Mouse (Mus musculus) neural tube, embryonic 15.5 days (tissue): ENCODE measurements around the gene Flnb. TPM values are rescaled to one million over a fixed set of nuclear protein-coding genes. Genes with fewer than 3 reads are reported as not detected.

ENCODE experiments used
- ATAC-seq: fragments of 200-750 bp; cut with Nextera tagmentation; 2 replicates; pipeline ENCODE4 v1.8.0; 2017; ENCODE audit warnings: mild to moderate bottlenecking, moderate TSS enrichment, moderate library complexity; ENCODE audit not compliant: low FRiP score
- H3K27ac ChIP-seq: fragments of 300-500 bp; sonication (generic); replicated peaks from 2 replicates; pipeline ENCODE4 v1.5.1; 2015; ENCODE audit warnings: mild to moderate bottlenecking, inconsistent platforms
- H3K27me3 ChIP-seq: fragments of 300-500 bp; sonication (generic); replicated peaks from 2 replicates; pipeline ENCODE4 v1.6.1; 2015; ENCODE audit warnings: inconsistent platforms
- H3K36me3 ChIP-seq: fragments of 300-500 bp; sonication (generic); 2 replicates; pipeline ENCODE4 v1.6.1; 2015; ENCODE audit warnings: inconsistent platforms
- H3K4me1 ChIP-seq: fragments of 300-500 bp; sonication (generic); 2 replicates; pipeline ENCODE4 v1.6.1; 2015; ENCODE audit warnings: inconsistent platforms
- H3K4me2 ChIP-seq: fragments of 300-500 bp; sonication (generic); 2 replicates; pipeline ENCODE4 v1.6.1; 2015; ENCODE audit warnings: inconsistent platforms, mild to moderate bottlenecking, moderate library complexity
- H3K4me3 ChIP-seq: fragments of 300-500 bp; sonication (generic); replicated peaks from 2 replicates; pipeline ENCODE4 v1.5.1; 2015; ENCODE audit warnings: mild to moderate bottlenecking, inconsistent platforms
- H3K9ac ChIP-seq: fragments of 300-500 bp; sonication (generic); replicated peaks from 2 replicates; pipeline ENCODE4 v1.6.1; 2015; ENCODE audit warnings: mild to moderate bottlenecking, inconsistent platforms
- H3K9me3 ChIP-seq: fragments of 300-500 bp; sonication (generic); replicated peaks from 2 replicates; pipeline ENCODE4 v1.6.1; 2016; ENCODE audit warnings: inconsistent platforms
- WGBS: fragments of 180-500 bp; shearing (Covaris S2); methylation state at CpG from one replicate; pipeline ENCODE4 v1.1.7; 2015; ENCODE audit warnings: mixed read lengths; 5-methylcytosine and 5-hydroxymethylcytosine counted together
- polyA plus RNA-seq: library from polyadenylated mRNA; unstranded; fragments of >200 nt; fragmentation: Nextera tagmentation; extraction: Ambion mirVana; gene quantifications from 2 replicates; pipeline ENCODE4 v1.2.1, GENCODE M21; 2015

Flnb gene
- polyA plus RNA-seq, 1 experiment from 2014 or later = 6.8 TPM

GRCm38 (mm10) chr14:7854366-7854765, 36.6 kb downstream of the Flnb start:
- Histone ChIP-seq H3K4me3 (no peak overlapping the region), H3K27me3 (no peaks in the 10 kb centered on the region), H3K27ac (no peak overlapping the region), H3K36me3 (no peaks in the 10 kb centered on the region), H3K9ac (no peak overlapping the region), H3K4me2 (no peak overlapping the region), H3K9me3 (no peaks in the 10 kb centered on the region), H3K4me1 (peaks cover 41% of the 10 kb centered on the region)
- 86% methylated on average over 6 of the region's 6 CpGs for WGBS
- ATAC-seq = no peak

DNA sequence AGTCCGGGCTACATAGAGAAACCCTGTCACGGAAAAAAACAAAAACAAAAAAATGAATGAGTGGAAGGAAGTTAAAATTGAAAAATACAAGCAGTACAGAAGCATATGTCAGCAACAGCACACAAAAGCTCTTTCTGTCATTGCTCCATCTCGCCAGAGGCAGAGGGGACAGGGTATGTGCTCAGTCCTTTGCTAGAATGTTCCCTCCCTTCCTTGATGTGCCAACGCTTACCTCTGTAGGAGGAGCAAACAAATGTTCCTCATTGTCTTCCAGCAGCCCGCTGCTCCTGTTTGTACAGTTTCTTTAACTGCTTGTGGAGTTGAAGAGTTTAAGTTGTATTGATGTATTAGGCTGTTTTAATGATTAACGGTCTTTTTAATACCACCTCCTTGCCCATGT, 37.3 kb downstream of the Flnb start:
- H3K27ac ChIP-seq = no peak overlapping the region
- 59% methylated on average over 6 of the region's 6 CpGs for WGBS
- H3K4me3 ChIP-seq = no peak overlapping the region
- ATAC-seq = no peak
- no peaks in the 10 kb centered on the region for H3K9me3 ChIP-seq
- no peaks in the 10 kb centered on the region for H3K27me3 ChIP-seq
- H3K4me1 ChIP-seq = peaks cover 40% of the 10 kb centered on the region
- H3K36me3 ChIP-seq = no peaks in the 10 kb centered on the region
- no peak overlapping the region for H3K9ac ChIP-seq
- no peak overlapping the region for H3K4me2 ChIP-seq

- Histone ChIP-seq H3K36me3 (no peaks in the 10 kb centered on the region), H3K4me2 (no peak overlapping the region), H3K27ac (no peak overlapping the region), H3K4me1 (peaks cover 38% of the 10 kb centered on the region), H3K9ac (no peak overlapping the region), H3K4me3 (no peak overlapping the region), H3K27me3 (no peaks in the 10 kb centered on the region), H3K9me3 (no peaks in the 10 kb centered on the region)
- no peak for ATAC-seq
- WGBS = 63% methylated on average over 5 of the region's 5 CpGs
Observed at GRCm38 (mm10) chr14:7855501-7855900, 37.7 kb downstream of the Flnb start.

DNA sequence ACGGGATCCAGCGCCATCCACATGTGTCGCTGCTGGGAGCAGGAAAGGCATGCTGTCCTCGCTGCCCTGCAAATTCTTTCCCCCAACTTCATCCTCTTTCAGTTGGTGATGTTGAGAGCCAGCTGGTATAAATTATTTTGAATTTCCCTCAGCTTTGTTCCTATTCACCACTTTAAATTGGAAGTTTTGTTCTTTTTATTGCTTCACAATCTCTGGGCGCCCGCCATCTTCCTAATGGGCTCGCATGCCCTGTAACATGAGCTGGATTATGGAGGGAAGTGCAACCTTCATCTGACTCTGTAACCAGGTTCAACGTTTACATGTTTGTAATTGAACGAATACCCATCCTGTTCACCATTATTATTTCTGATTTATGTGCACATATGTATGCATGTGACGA, 38.6 kb downstream of the Flnb start:
- no peak overlapping the region for H3K4me3 ChIP-seq
- H3K4me1 ChIP-seq = peaks cover 33% of the 10 kb centered on the region
- H3K27me3 ChIP-seq = no peaks in the 10 kb centered on the region
- H3K9ac ChIP-seq = no peak overlapping the region
- ATAC-seq = no peak
- no peaks in the 10 kb centered on the region for H3K9me3 ChIP-seq
- no peak overlapping the region for H3K27ac ChIP-seq
- 80% methylated on average over 10 of the region's 10 CpGs for WGBS
- no peaks in the 10 kb centered on the region for H3K36me3 ChIP-seq
- no peak overlapping the region for H3K4me2 ChIP-seq

DNA sequence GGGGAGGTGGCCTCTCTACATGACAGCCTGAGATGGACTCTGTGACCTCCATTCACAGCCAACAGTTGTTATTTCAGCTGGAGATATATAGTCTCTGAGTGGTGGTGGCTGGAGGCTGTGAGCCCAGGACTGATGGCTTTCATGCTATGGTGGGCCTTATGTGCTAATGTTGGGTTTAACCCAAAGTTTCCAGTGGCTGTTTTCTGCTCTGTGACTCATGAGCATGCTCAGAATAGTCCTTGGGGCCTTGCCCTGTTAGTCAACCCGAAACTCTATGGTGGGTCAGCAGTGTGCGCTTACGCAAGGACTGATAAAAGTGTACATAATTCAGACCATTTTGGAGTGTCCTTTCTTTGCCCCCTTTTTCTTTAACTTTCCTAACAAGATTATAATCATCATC, 40.1 kb downstream of the Flnb start:
- 98% methylated on average over 3 of the region's 3 CpGs for WGBS

DNA sequence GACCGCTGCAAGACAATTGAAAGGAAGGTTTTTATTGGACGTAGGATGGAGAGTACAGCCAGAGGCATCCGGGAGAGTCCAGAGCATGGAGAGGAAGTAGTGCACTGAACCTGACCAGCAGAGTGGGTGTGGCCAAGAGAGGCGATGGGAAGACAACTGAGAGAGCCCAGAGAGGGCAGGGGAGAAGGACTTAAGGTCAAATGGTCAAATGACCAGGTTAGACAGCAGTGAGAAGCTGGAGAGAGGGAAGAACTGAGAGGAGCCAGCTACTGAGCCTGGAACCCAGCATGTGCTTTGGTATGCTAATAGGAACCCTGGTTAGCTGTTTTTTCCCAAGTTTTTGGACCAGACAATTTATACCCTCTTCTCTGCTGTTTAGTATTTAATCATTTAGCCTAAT, 40.7 kb downstream of the Flnb start:
- Histone ChIP-seq H3K4me1 (peaks cover 17% of the 10 kb centered on the region), H3K36me3 (no peaks in the 10 kb centered on the region), H3K4me2 (no peak overlapping the region), H3K27me3 (no peaks in the 10 kb centered on the region), H3K9me3 (no peaks in the 10 kb centered on the region), H3K27ac (no peak overlapping the region), H3K9ac (no peak overlapping the region), H3K4me3 (no peak overlapping the region)
- no peak for ATAC-seq
- 64% methylated on average over 4 of the region's 4 CpGs for WGBS

More for the DNA sequence above, 40.1 kb downstream of the Flnb start:
- Histone ChIP-seq H3K9me3 (no peaks in the 10 kb centered on the region), H3K36me3 (no peaks in the 10 kb centered on the region), H3K27me3 (no peaks in the 10 kb centered on the region), H3K9ac (no peak overlapping the region), H3K27ac (no peak overlapping the region), H3K4me3 (no peak overlapping the region), H3K4me2 (no peak overlapping the region), H3K4me1 (peaks cover 21% of the 10 kb centered on the region)
- ATAC-seq = no peak

- H3K27ac ChIP-seq = no peak overlapping the region
- ATAC-seq = no peak
- H3K9ac ChIP-seq = no peak overlapping the region
- no peaks in the 10 kb centered on the region for H3K27me3 ChIP-seq
- H3K4me2 ChIP-seq = no peak overlapping the region
- 0 out of 2 replicates have a peak, but pooled peaks cover 12% of the 10 kb centered on the region for H3K4me1 ChIP-seq
- no peaks in the 10 kb centered on the region for H3K9me3 ChIP-seq
- 90% methylated on average over 8 of the region's 8 CpGs for WGBS
- no peak overlapping the region for H3K4me3 ChIP-seq
- no peaks in the 10 kb centered on the region for H3K36me3 ChIP-seq
Observed at GRCm38 (mm10) chr14:7860525-7861154, 42.9 kb downstream of the Flnb start.

DNA sequence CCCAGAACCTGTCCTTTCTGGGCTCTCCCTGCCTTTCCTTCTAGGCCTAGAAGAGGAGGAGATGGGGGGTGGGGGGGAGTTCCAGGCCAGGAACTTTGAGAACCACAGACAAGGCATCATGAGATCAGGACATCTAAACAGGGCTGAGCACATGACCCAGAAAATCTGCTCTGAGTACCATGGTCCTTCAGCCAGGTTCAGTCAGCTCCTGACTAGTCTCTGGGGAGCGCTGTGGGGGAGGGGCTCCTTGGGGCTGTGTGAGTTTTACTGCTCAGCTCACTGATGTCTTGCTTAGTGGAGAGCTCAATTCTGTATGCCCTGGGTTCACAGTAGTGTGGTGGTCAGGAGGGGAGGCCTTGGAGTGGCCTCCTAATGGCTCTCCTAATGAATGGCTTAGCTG, 43.5 kb downstream of the Flnb start:
- H3K4me2 ChIP-seq = no peak overlapping the region
- 0 out of 2 replicates have a peak, but pooled peaks cover 11% of the 10 kb centered on the region for H3K4me1 ChIP-seq
- ATAC-seq = no peak
- H3K36me3 ChIP-seq = no peaks in the 10 kb centered on the region
- WGBS = 62% methylated on average over 1 of the region's 1 CpGs
- no peak overlapping the region for H3K9ac ChIP-seq
- H3K27ac ChIP-seq = no peak overlapping the region
- no peaks in the 10 kb centered on the region for H3K9me3 ChIP-seq
- H3K4me3 ChIP-seq = no peak overlapping the region
- no peaks in the 10 kb centered on the region for H3K27me3 ChIP-seq

- Histone ChIP-seq H3K9ac (no peak overlapping the region), H3K27me3 (no peaks in the 10 kb centered on the region), H3K4me3 (no peak overlapping the region), H3K27ac (no peak overlapping the region), H3K4me1 (peaks cover 10% of the 10 kb centered on the region; the same call in 1 of the 2 replicates), H3K36me3 (no peaks in the 10 kb centered on the region), H3K4me2 (no peak overlapping the region), H3K9me3 (no peaks in the 10 kb centered on the region)
- ATAC-seq = no peak
- 98% methylated on average over 2 of the region's 2 CpGs for WGBS
Observed at GRCm38 (mm10) chr14:7862226-7862625, 44.5 kb downstream of the Flnb start.

GRCm38 (mm10) chr14:7863199-7863598, 45.4 kb downstream of the Flnb start:
- no peaks in the 10 kb centered on the region for H3K27me3 ChIP-seq
- no peak overlapping the region for H3K4me2 ChIP-seq
- H3K4me3 ChIP-seq = no peak overlapping the region
- no peak overlapping the region for H3K27ac ChIP-seq
- 77% methylated on average over 5 of the region's 5 CpGs for WGBS
- 0 out of 2 replicates have a peak, but pooled peaks cover 4% of the 10 kb centered on the region for H3K36me3 ChIP-seq
- peaks cover 10% of the 10 kb centered on the region; the same call in 1 of the 2 replicates for H3K4me1 ChIP-seq
- H3K9ac ChIP-seq = no peak overlapping the region
- no peaks in the 10 kb centered on the region for H3K9me3 ChIP-seq
- no peak for ATAC-seq

GRCm38 (mm10) chr14:7863871-7864505, 46.2 kb downstream of the Flnb start:
- H3K9me3 ChIP-seq = no peaks in the 10 kb centered on the region
- WGBS = 79% methylated on average over 9 of the region's 9 CpGs
- H3K4me3 ChIP-seq = no peak overlapping the region
- H3K36me3 ChIP-seq = peaks cover 9% of the 10 kb centered on the region; the same call in 1 of the 2 replicates
- no peaks in the 10 kb centered on the region for H3K27me3 ChIP-seq
- H3K27ac ChIP-seq = no peak overlapping the region; the same call in 1 of the 2 replicates
- H3K4me2 ChIP-seq = no peak overlapping the region
- no peak overlapping the region for H3K9ac ChIP-seq
- ATAC-seq = no peak
- H3K4me1 ChIP-seq = peaks cover 10% of the 10 kb centered on the region; the same call in 1 of the 2 replicates

DNA sequence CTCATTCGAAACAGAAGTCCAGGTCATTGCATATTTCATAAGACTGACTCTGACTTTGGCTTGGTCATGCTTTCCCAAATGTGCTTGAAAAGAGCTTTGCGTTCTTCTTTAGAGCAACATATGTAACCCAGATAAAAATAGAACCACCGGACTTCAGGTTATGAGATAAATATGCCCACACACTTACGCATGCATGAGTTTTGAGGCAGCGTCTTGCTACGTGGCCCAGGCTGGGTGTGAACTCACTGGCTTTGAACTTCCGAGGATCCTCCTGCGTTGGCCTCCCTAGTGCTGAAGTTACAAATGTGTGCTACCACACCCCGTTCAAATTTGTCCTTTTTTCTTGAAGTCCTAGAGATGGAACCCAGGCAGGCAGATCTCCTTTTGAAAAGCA, 46.7 kb downstream of the Flnb start:
- peaks cover 9% of the 10 kb centered on the region; the same call in 1 of the 2 replicates for H3K36me3 ChIP-seq
- ATAC-seq = no peak
- H3K9me3 ChIP-seq = no peaks in the 10 kb centered on the region
- H3K4me3 ChIP-seq = no peak overlapping the region
- peaks cover 10% of the 10 kb centered on the region; the same call in 1 of the 2 replicates for H3K4me1 ChIP-seq
- H3K27ac ChIP-seq = no peak overlapping the region
- 91% methylated on average over 9 of the region's 9 CpGs for WGBS
- H3K4me2 ChIP-seq = no peak overlapping the region
- H3K9ac ChIP-seq = no peak overlapping the region
- no peaks in the 10 kb centered on the region for H3K27me3 ChIP-seq
